Mouse (Mus musculus) MEL (cell line): ENCODE data around the gene Il22ra1. TPM values are rescaled to one million over a fixed set of nuclear protein-coding genes. Genes with fewer than 3 reads are reported as not detected.

Source experiments
- DNase-seq: peaks from one replicate; pipeline ENCODE4 v3.0.0; 2011; ENCODE audit warnings: low read depth, low spot score
- H3K27ac ChIP-seq: 2 replicates; pipeline ENCODE4 v1.5.1; 2012; ENCODE audit warnings: low read depth, mild to moderate bottlenecking, control low read depth, low read length, moderate library complexity; ENCODE audit not compliant: control insufficient read depth
- H3K27me3 ChIP-seq, 2 experiments: fragments of 150-350 bp in 1 of 2; sonication (generic) in 1 of 2; 2 replicates each; pipeline ENCODE4 v1.6.1; 2012; ENCODE audit warnings: low read length in 2 of 2, mild to moderate bottlenecking in 2 of 2, improper control_type of control experiment in 1 of 2, moderate library complexity in 1 of 2; ENCODE audit not compliant: insufficient read depth in 2 of 2, control insufficient read depth in 1 of 2
- H3K36me3 ChIP-seq, 2 experiments: 2 replicates each; pipeline ENCODE4 v1.6.1; 2012 to 2014; ENCODE audit warnings: low read length in 2 of 2, improper control_type of control experiment in 1 of 2, inconsistent platforms in 1 of 2, mild to moderate bottlenecking in 1 of 2; ENCODE audit not compliant: insufficient read depth in 2 of 2, control insufficient read depth in 1 of 2
- H3K4me1 ChIP-seq, 2 experiments: fragments of 150-350 bp in 1 of 2; sonication (generic) in 1 of 2; 2 replicates each; pipeline ENCODE4 v1.6.1; 2012; ENCODE audit warnings: low read length in 2 of 2, improper control_type of control experiment in 1 of 2, mild to moderate bottlenecking in 1 of 2; ENCODE audit not compliant: insufficient read depth in 2 of 2, control insufficient read depth in 1 of 2
- H3K4me3 ChIP-seq, 2 experiments: fragments of 150-350 bp in 1 of 2; sonication (generic) in 1 of 2; 2 replicates each; pipeline ENCODE4 v1.5.1; 2012; ENCODE audit warnings: low read depth in 2 of 2, low read length in 2 of 2, mild to moderate bottlenecking in 2 of 2, moderate library complexity in 2 of 2, control low read depth in 1 of 2, improper control_type of control experiment in 1 of 2; ENCODE audit not compliant: control insufficient read depth in 1 of 2, insufficient read depth in 1 of 2
- H3K79me2 ChIP-seq: 2 replicates; pipeline ENCODE4 v1.6.1; 2012; ENCODE audit warnings: mild to moderate bottlenecking, low read length, moderate library complexity; ENCODE audit not compliant: control insufficient read depth, poor library complexity, insufficient read depth
- H3K9ac ChIP-seq: 2 replicates; pipeline ENCODE4 v1.6.1; 2012; ENCODE audit warnings: low read depth, mild to moderate bottlenecking, control low read depth, low read length, moderate library complexity; ENCODE audit not compliant: control insufficient read depth, poor library complexity, severe bottlenecking
- H3K9me3 ChIP-seq: fragments of 150-350 bp; sonication (generic); replicated peaks from 2 replicates; pipeline ENCODE4 v1.6.1; 2012; ENCODE audit warnings: mild to moderate bottlenecking, low read length, improper control_type of control experiment, moderate library complexity; ENCODE audit not compliant: insufficient read depth
- BHLHE40 ChIP-seq: IDR thresholded peaks from 2 replicates; pipeline ENCODE4 v1.6.1; 2012; ENCODE audit warnings: low read depth, mild to moderate bottlenecking, inconsistent platforms, low read length, improper control_type of control experiment, borderline replicate concordance
- CHD1 ChIP-seq: IDR thresholded peaks from 2 replicates; pipeline ENCODE4 v1.6.1; 2012; ENCODE audit warnings: low read depth, mild to moderate bottlenecking, inconsistent platforms, low read length, improper control_type of control experiment
- CTCF ChIP-seq, 3 experiments: IDR thresholded peaks in 2 of 3; conservative IDR thresholded peaks in 1 of 3; 2 replicates each; pipeline ENCODE4 v1.5.1; 2011 to 2012; ENCODE audit warnings: low read length in 3 of 3, low read depth in 2 of 3, mild to moderate bottlenecking in 2 of 3, improper control_type of control experiment in 1 of 3, inconsistent platforms in 1 of 3, mixed read lengths in 1 of 3, moderate library complexity in 1 of 3; ENCODE audit not compliant: control insufficient read depth in 1 of 3, insufficient read depth in 1 of 3, poor library complexity in 1 of 3, severe bottlenecking in 1 of 3
- ETS1 ChIP-seq: IDR thresholded peaks from 2 replicates; pipeline ENCODE4 v1.6.1; 2012; ENCODE audit warnings: low read depth, mild to moderate bottlenecking, inconsistent platforms, low read length, improper control_type of control experiment, moderate library complexity
- GABPA ChIP-seq: IDR thresholded peaks from 2 replicates; pipeline ENCODE4 v1.6.1; 2012; ENCODE audit warnings: low read depth, mild to moderate bottlenecking, inconsistent platforms, low read length, improper control_type of control experiment, moderate library complexity
- GATA1 ChIP-seq: IDR thresholded peaks from 2 replicates; pipeline ENCODE4 v1.6.1; 2011; ENCODE audit warnings: low read depth, low read length, improper control_type of control experiment
- JUND ChIP-seq: IDR thresholded peaks from 2 replicates; pipeline ENCODE4 v1.6.1; 2011; ENCODE audit warnings: low read depth, mild to moderate bottlenecking, improper control_type of control experiment, low read length
- MAFK ChIP-seq: IDR thresholded peaks from 2 replicates; pipeline ENCODE4 v1.6.1; 2011; ENCODE audit warnings: low read depth, mild to moderate bottlenecking, low read length, improper control_type of control experiment, borderline replicate concordance
- MAX ChIP-seq: IDR thresholded peaks from 2 replicates; pipeline ENCODE4 v1.6.1; 2011; ENCODE audit warnings: low read length, improper control_type of control experiment
- MAZ ChIP-seq: IDR thresholded peaks from 2 replicates; pipeline ENCODE4 v1.6.1; 2012; ENCODE audit warnings: low read depth, mild to moderate bottlenecking, inconsistent platforms, low read length, improper control_type of control experiment
- MEF2A ChIP-seq: IDR thresholded peaks from 2 replicates; pipeline ENCODE4 v1.6.1; 2014; ENCODE audit warnings: low read depth, mild to moderate bottlenecking, inconsistent platforms, low read length, improper control_type of control experiment; ENCODE audit not compliant: poor library complexity, insufficient replicate concordance, severe bottlenecking; ENCODE audit errors: extremely low read depth
- MYB ChIP-seq: IDR thresholded peaks from 2 replicates; pipeline ENCODE4 v1.6.1; 2011; ENCODE audit warnings: mild to moderate bottlenecking, low read depth, low read length, improper control_type of control experiment
- NELFE ChIP-seq: IDR thresholded peaks from 2 replicates; pipeline ENCODE4 v1.6.1; 2011; ENCODE audit warnings: low read depth, low read length, improper control_type of control experiment
- NRF1 ChIP-seq: IDR thresholded peaks from 2 replicates; pipeline ENCODE4 v1.6.1; 2014; ENCODE audit warnings: low read depth, mild to moderate bottlenecking, inconsistent platforms, low read length, improper control_type of control experiment, moderate library complexity; ENCODE audit not compliant: poor library complexity, insufficient read depth, severe bottlenecking
- POLR2A ChIP-seq, 2 experiments: IDR thresholded peaks; 2 replicates each; pipeline ENCODE4 v1.6.1; 2011 to 2012; ENCODE audit warnings: low read length in 2 of 2, mild to moderate bottlenecking in 2 of 2, control low read depth in 1 of 2, improper control_type of control experiment in 1 of 2, low read depth in 1 of 2, moderate library complexity in 1 of 2; ENCODE audit not compliant: control insufficient read depth in 1 of 2, insufficient read depth in 1 of 2, poor library complexity in 1 of 2
- POLR2AphosphoS2 ChIP-seq: IDR thresholded peaks from 2 replicates; pipeline ENCODE4 v1.6.1; 2011; ENCODE audit warnings: low read length, improper control_type of control experiment
- SIN3A ChIP-seq: IDR thresholded peaks from 2 replicates; pipeline ENCODE4 v1.6.1; 2012; ENCODE audit warnings: low read length, improper control_type of control experiment, inconsistent platforms
- TAL1 ChIP-seq: IDR thresholded peaks from 2 replicates; pipeline ENCODE4 v1.6.1; 2012; ENCODE audit warnings: mild to moderate bottlenecking, inconsistent platforms, low read length, moderate library complexity, mixed read lengths
- TBP ChIP-seq: IDR thresholded peaks from 2 replicates; pipeline ENCODE4 v1.8.0; 2011; ENCODE audit warnings: low read depth, low read length, improper control_type of control experiment
- TCF12 ChIP-seq: IDR thresholded peaks from 2 replicates; pipeline ENCODE4 v1.6.1; 2014; ENCODE audit warnings: low read depth, mild to moderate bottlenecking, inconsistent platforms, low read length, improper control_type of control experiment, moderate library complexity
- UBTF ChIP-seq: IDR thresholded peaks from 2 replicates; pipeline ENCODE4 v1.6.1; 2012; ENCODE audit warnings: low read depth, mild to moderate bottlenecking, inconsistent platforms, low read length, improper control_type of control experiment, moderate library complexity, borderline replicate concordance; ENCODE audit not compliant: insufficient read depth
- USF1 ChIP-seq: IDR thresholded peaks from 2 replicates; pipeline ENCODE4 v1.6.1; 2014; ENCODE audit warnings: low read depth, mild to moderate bottlenecking, inconsistent platforms, low read length, improper control_type of control experiment, moderate library complexity
- ZC3H11A ChIP-seq: IDR thresholded peaks from 2 replicates; pipeline ENCODE4 v1.6.1; 2012; ENCODE audit warnings: low read depth, mild to moderate bottlenecking, inconsistent platforms, low read length, improper control_type of control experiment
- ZMIZ1 ChIP-seq: IDR thresholded peaks from 2 replicates; pipeline ENCODE4 v1.6.1; 2012; ENCODE audit warnings: low read depth, mild to moderate bottlenecking, inconsistent platforms, low read length, improper control_type of control experiment, moderate library complexity
- ZNF384 ChIP-seq: IDR thresholded peaks from 2 replicates; pipeline ENCODE4 v1.6.1; 2012; ENCODE audit warnings: low read depth, mild to moderate bottlenecking, inconsistent platforms, low read length, improper control_type of control experiment
- polyA plus RNA-seq, 2 experiments: library from polyadenylated mRNA; stranded (reverse) in 1 of 2; unstranded in 1 of 2; fragments of >175 nt in 1 of 2; fragments of >200 nt in 1 of 2; gene quantifications; 2 replicates each; pipeline versions ENCODE4 v1.2.1 to v1.2.4; 2012; ENCODE audit warnings: low replicate concordance in 2 of 2, low read depth in 1 of 2; ENCODE audit not compliant: insufficient read length in 2 of 2, insufficient read depth in 1 of 2, missing spikeins in 1 of 2
- total RNA-seq: library from RNA; depleted of rRNA; stranded (reverse); fragments of 300-350 nt; gene quantifications from 2 replicates; pipeline ENCODE4 v1.2.3, GENCODE M21; 2012

Il22ra1 gene
- total and polyA plus RNA-seq, 3 experiments: 0.03 TPM; not detected in 2

DNA sequence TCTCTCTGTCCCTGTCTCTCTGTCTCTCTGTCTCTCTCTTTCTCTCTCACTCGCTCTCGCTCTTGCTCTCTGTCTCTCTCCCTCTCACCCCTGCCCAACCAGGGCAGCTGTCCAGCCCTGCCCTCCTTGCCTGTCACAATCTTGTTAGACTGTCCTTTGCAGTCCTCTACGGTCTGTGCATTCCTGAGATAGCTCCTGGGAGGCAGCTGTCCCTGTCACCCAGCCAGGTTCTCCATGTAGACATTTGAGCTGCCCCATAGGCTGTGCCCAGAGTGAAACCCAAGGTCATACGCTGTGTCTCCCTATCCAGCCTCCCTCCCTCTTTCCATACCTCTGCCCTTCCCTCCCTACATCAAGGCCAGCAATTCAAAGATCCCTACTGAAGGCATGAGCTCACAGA lies 44.7 kb downstream of the Il22ra1 start:
- DNase-seq: no peak
- Histone ChIP-seq H3K79me2 (no peaks in the 10 kb centered on the region), H3K4me3 (no peak overlapping the region), H3K27me3 (peaks cover 0 to 2% of the 10 kb centered on the region in 2 experiments; a peak in 2 of 4 replicates), H3K36me3 (no peaks in the 10 kb centered on the region), H3K9ac (no peak overlapping the region), H3K4me1 (no peaks in the 10 kb centered on the region), H3K9me3 (no peaks in the 10 kb centered on the region), H3K27ac (no peak overlapping the region)
- TF ChIP-seq TBP: no peak
- no peak for TF ChIP-seq MAZ
- TF ChIP-seq TCF12: no peak

DNA sequence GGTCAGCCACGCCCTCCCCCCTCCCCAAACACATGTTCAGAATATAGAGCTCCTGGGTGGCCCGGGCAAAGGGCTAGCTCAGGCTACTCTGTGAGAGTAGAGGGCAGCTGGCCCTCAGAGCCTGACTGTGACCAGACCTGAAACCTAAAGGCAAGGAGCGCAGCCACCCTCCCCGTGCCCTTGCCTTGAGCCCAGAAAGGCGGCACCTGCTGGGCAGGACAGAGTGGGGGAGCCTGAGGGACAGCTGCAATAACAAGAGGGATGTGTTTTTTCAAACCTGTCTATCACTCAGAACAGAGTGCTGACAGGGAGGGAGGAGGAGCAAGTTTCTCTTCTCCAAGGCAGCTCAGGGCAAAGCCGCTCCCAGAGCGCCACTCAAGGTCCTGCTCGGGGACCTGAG lies 46.5 kb downstream of the Il22ra1 start:
- DNase-seq: no peak
- H3K4me1 ChIP-seq: no peaks in the 10 kb centered on the region
- no peaks in the 10 kb centered on the region for H3K79me2 ChIP-seq
- TF ChIP-seq POLR2AphosphoS2 (no peak), ETS1 (no peak), NELFE (no peak), TBP (no peak), CHD1 (no peak), TAL1 (no peak), GABPA (no peak), MAX (no peak), NRF1 (no peak), CTCF (IDR thresholded peaks at IDR 0.05 in 2 of 3, conservative IDR thresholded peaks at IDR 0.05 in 1 of 3; ENCODE audit: control insufficient read depth in 1 of 3, insufficient read depth in 1 of 3, low read depth in 2 of 3, low read length in 3 of 3, poor library complexity in 1 of 3, severe bottlenecking in 1 of 3) (no peak), ZC3H11A (no peak), MAFK (no peak), MYB (no peak), UBTF (no peak), POLR2A (IDR thresholded peaks at IDR 0.05; ENCODE audit: control insufficient read depth in 1 of 2, insufficient read depth in 1 of 2, low read depth in 1 of 2, low read length in 2 of 2, poor library complexity in 1 of 2) (no peak)
- H3K9ac ChIP-seq: no peak overlapping the region
- H3K4me3 ChIP-seq: no peak overlapping the region
- peaks cover 0 to 2% of the 10 kb centered on the region in 2 experiments for H3K27me3 ChIP-seq
- H3K36me3 ChIP-seq: no peaks in the 10 kb centered on the region
- no peaks in the 10 kb centered on the region for H3K9me3 ChIP-seq
- H3K27ac ChIP-seq: no peak overlapping the region

DNA sequence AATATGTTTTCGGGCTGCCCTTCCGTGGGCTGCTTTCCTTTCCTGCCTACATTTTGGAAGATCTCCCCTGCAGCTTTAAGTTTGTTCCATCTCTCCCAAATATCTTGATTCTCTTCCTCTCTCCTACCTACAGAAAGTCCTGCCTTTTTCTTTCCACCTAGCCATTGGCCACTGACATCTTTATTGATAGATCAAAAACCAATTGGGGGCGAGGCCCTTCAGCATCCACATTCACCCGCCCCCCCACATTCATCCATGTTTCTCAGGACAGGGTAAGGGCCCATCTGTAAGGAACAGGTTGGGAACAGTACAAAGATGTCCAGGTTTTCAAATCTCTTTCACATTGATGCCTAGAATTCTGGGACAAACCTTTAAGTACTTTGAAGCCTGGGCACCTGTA lies 48.9 kb downstream of the Il22ra1 start:
- no peak for TF ChIP-seq JUND
- TF ChIP-seq TAL1: no peak
- TF ChIP-seq BHLHE40: no peak
- no peak for TF ChIP-seq USF1
- no peak for TF ChIP-seq ETS1
- TF ChIP-seq ZNF384: no peak
- TF ChIP-seq SIN3A: no peak
- no peak for TF ChIP-seq ZMIZ1
- TF ChIP-seq POLR2AphosphoS2: no peak
- no peak for TF ChIP-seq MEF2A
- no peak for TF ChIP-seq NELFE
- no peak for TF ChIP-seq GATA1
- TF ChIP-seq MAFK: no peak
- TF ChIP-seq, all 39 proteins: peak for 0
- H3K27me3 ChIP-seq: peaks cover 0 to 2% of the 10 kb centered on the region in 2 experiments
- H3K4me1 ChIP-seq: no peaks in the 10 kb centered on the region
- H3K27ac ChIP-seq: no peak overlapping the region
- no peak overlapping the region for H3K4me3 ChIP-seq
- no peaks in the 10 kb centered on the region for H3K36me3 ChIP-seq
- no peaks in the 10 kb centered on the region for H3K9me3 ChIP-seq
- no peaks in the 10 kb centered on the region for H3K79me2 ChIP-seq
- no peak for DNase-seq
- H3K9ac ChIP-seq: no peak overlapping the region
